Mouse (Mus musculus): Measurements from ENCODE around the gene Nsmce4a. TPM values are rescaled to one million over a fixed set of nuclear protein-coding genes. Genes with fewer than 3 reads are reported as not detected.

Gene Nsmce4a
- total and polyA plus RNA-seq, 3 experiments = 67.6 to 208 (median 97.9) TPM

GRCm38 (mm10) chr7:130558592-130558991 lies 14.3 kb downstream of the Nsmce4a start:
- no peak for TF ChIP-seq JUND (conservative IDR thresholded peaks at IDR 0.05; ENCODE audit: low read depth, low read length)
- TF ChIP-seq E2F4 (IDR thresholded peaks at IDR 0.05; ENCODE audit: insufficient replicate concordance, low read depth, low read length) = no peak
- TF ChIP-seq GABPA (IDR thresholded peaks at IDR 0.05; ENCODE audit: insufficient replicate concordance, low read depth, low read length) = no peak
- TF ChIP-seq UBTF (IDR thresholded peaks at IDR 0.05; ENCODE audit: low read depth, low read length) = no peak
- TF ChIP-seq BHLHE40 (IDR thresholded peaks at IDR 0.05; ENCODE audit: low read depth, low read length) = no peak

GRCm38 (mm10) chr7:130555597-130555996 lies 17.3 kb downstream of the Nsmce4a start:
- dilution Hi-C loops (cut with MboI; ENCODE audit: extremely low pct_ligation_motif_present, extremely low pct_unique_long_range_greater_than_20kb, low sequenced_read_pairs) = no loop called here
- Histone ChIP-seq H3K4me2 (ENCODE audit: insufficient read depth, low read depth, poor library complexity, severe bottlenecking) (no peak overlapping the region), H3K79me2 (replicated peaks; ENCODE audit: control insufficient read depth, extremely low read depth, insufficient read depth, poor library complexity, severe bottlenecking) (no peaks in the 10 kb centered on the region), H3K36me3 (replicated peaks in 1 of 2; ENCODE audit: control insufficient read depth in 1 of 2, insufficient read depth in 1 of 2, low read length in 1 of 2) (no peaks in the 10 kb centered on the region), H3K9ac (ENCODE audit: insufficient read depth, low read depth) (no peak overlapping the region), H3K9me3 (replicated peaks; ENCODE audit: low read length) (peaks cover 3% of the 10 kb centered on the region), H3K27ac (ENCODE audit: insufficient read depth, low read depth) (no peak overlapping the region), H3K4me1 (ENCODE audit: control insufficient read depth in 1 of 2, insufficient read depth in 2 of 2) (no peaks in the 10 kb centered on the region), H3K4me3 (replicated peaks in 1 of 3; ENCODE audit: low read depth in 2 of 3, low read length in 2 of 3, poor library complexity in 1 of 3) (no peak overlapping the region), H3K27me3 (replicated peaks) (peaks cover 53% of the 10 kb centered on the region)
- no peak for TF ChIP-seq ELF1 (IDR thresholded peaks at IDR 0.05; ENCODE audit: low read depth, low read length)
- no peak for TF ChIP-seq HCFC1 (IDR thresholded peaks at IDR 0.05; ENCODE audit: low read depth, low read length)
- TF ChIP-seq RAD21 (IDR thresholded peaks at IDR 0.05; ENCODE audit: low read depth, low read length) = no peak
- no peak for TF ChIP-seq POLR2A (IDR thresholded peaks at IDR 0.05; ENCODE audit: low read depth, low read length)
- no peak for TF ChIP-seq IRF4 (IDR thresholded peaks at IDR 0.05; ENCODE audit: low read depth, low read length)
- no peak for TF ChIP-seq ZMIZ1 (IDR thresholded peaks at IDR 0.05; ENCODE audit: low read depth, low read length)
- no peak for TF ChIP-seq ZC3H11A (IDR thresholded peaks at IDR 0.05; ENCODE audit: low read depth, low read length)
- TF ChIP-seq MYC (IDR thresholded peaks at IDR 0.05; ENCODE audit: low read depth, low read length) = no peak
- no peak for TF ChIP-seq JUN (IDR thresholded peaks at IDR 0.05; ENCODE audit: insufficient read depth, low read depth, low read length)
- no peak for TF ChIP-seq GABPA (IDR thresholded peaks at IDR 0.05; ENCODE audit: insufficient replicate concordance, low read depth, low read length)
- no peak for DNase-seq (ENCODE audit: extremely low read depth)
- in situ Hi-C loops (cut with MboI; ENCODE audit: low pct_ligation_motif_present, low pct_unique_long_range_greater_than_20kb, low sequenced_read_pairs) = no loop called here

More at GRCm38 (mm10) chr7:130558592-130558991, 14.3 kb downstream of the Nsmce4a start:
- no peaks in the 10 kb centered on the region for H3K4me1 ChIP-seq (ENCODE audit: control insufficient read depth in 1 of 2, insufficient read depth in 2 of 2)
- peaks cover 37% of the 10 kb centered on the region for H3K27me3 ChIP-seq (replicated peaks)
- no peak overlapping the region for H3K4me2 ChIP-seq (ENCODE audit: insufficient read depth, low read depth, poor library complexity, severe bottlenecking)
- dilution Hi-C loops (cut with MboI; ENCODE audit: extremely low pct_ligation_motif_present, extremely low pct_unique_long_range_greater_than_20kb, low sequenced_read_pairs) (no loop called here), in situ Hi-C loops (cut with MboI; ENCODE audit: low pct_ligation_motif_present, low pct_unique_long_range_greater_than_20kb, low sequenced_read_pairs) (no loop called here)
- no peak overlapping the region for H3K9ac ChIP-seq (ENCODE audit: insufficient read depth, low read depth)
- H3K79me2 ChIP-seq (replicated peaks; ENCODE audit: control insufficient read depth, extremely low read depth, insufficient read depth, poor library complexity, severe bottlenecking) = no peaks in the 10 kb centered on the region
- H3K27ac ChIP-seq (ENCODE audit: insufficient read depth, low read depth) = no peak overlapping the region
- no peaks in the 10 kb centered on the region for H3K36me3 ChIP-seq (replicated peaks in 1 of 2; ENCODE audit: control insufficient read depth in 1 of 2, insufficient read depth in 1 of 2, low read length in 1 of 2)
- no peak overlapping the region for H3K4me3 ChIP-seq (replicated peaks in 1 of 3; ENCODE audit: low read depth in 2 of 3, low read length in 2 of 3, poor library complexity in 1 of 3)
- H3K9me3 ChIP-seq (replicated peaks; ENCODE audit: low read length) = no peaks in the 10 kb centered on the region
- no peak for DNase-seq (ENCODE audit: extremely low read depth)

GRCm38 (mm10) chr7:130553321-130553720 lies 19.6 kb downstream of the Nsmce4a start:
- no peaks in the 10 kb centered on the region for H3K36me3 ChIP-seq (replicated peaks in 1 of 2; ENCODE audit: control insufficient read depth in 1 of 2, insufficient read depth in 1 of 2, low read length in 1 of 2)
- H3K27me3 ChIP-seq (replicated peaks) = peaks cover 57% of the 10 kb centered on the region
- no peak for TF ChIP-seq BHLHE40 (IDR thresholded peaks at IDR 0.05; ENCODE audit: low read depth, low read length)
- in situ Hi-C loops (cut with MboI; ENCODE audit: low pct_ligation_motif_present, low pct_unique_long_range_greater_than_20kb, low sequenced_read_pairs) = no loop called here
- H3K9ac ChIP-seq (ENCODE audit: insufficient read depth, low read depth) = no peak overlapping the region
- no peak for DNase-seq (ENCODE audit: extremely low read depth)
- no peak overlapping the region for H3K4me3 ChIP-seq (replicated peaks in 1 of 3; ENCODE audit: low read depth in 2 of 3, low read length in 2 of 3, poor library complexity in 1 of 3)
- H3K9me3 ChIP-seq (replicated peaks; ENCODE audit: low read length) = peaks cover 12% of the 10 kb centered on the region
- dilution Hi-C loops (cut with MboI; ENCODE audit: extremely low pct_ligation_motif_present, extremely low pct_unique_long_range_greater_than_20kb, low sequenced_read_pairs) = no loop called here
- H3K79me2 ChIP-seq (replicated peaks; ENCODE audit: control insufficient read depth, extremely low read depth, insufficient read depth, poor library complexity, severe bottlenecking) = no peaks in the 10 kb centered on the region
- no peak overlapping the region for H3K27ac ChIP-seq (ENCODE audit: insufficient read depth, low read depth)
- H3K4me1 ChIP-seq (ENCODE audit: control insufficient read depth in 1 of 2, insufficient read depth in 2 of 2) = no peaks in the 10 kb centered on the region
- H3K4me2 ChIP-seq (ENCODE audit: insufficient read depth, low read depth, poor library complexity, severe bottlenecking) = no peak overlapping the region
